Mouse (Mus musculus): Measurements from ENCODE around the gene Izumo4. TPM values are rescaled to one million over a fixed set of nuclear protein-coding genes. Genes with fewer than 3 reads are reported as not detected.
A peak's percentile ranks its signal among the peaks of the same experiment; 100 is the strongest.

Gene Izumo4
- total and polyA plus RNA-seq, 3 experiments, result 2.7 to 9.6 (median 5.9) TPM

DNA sequence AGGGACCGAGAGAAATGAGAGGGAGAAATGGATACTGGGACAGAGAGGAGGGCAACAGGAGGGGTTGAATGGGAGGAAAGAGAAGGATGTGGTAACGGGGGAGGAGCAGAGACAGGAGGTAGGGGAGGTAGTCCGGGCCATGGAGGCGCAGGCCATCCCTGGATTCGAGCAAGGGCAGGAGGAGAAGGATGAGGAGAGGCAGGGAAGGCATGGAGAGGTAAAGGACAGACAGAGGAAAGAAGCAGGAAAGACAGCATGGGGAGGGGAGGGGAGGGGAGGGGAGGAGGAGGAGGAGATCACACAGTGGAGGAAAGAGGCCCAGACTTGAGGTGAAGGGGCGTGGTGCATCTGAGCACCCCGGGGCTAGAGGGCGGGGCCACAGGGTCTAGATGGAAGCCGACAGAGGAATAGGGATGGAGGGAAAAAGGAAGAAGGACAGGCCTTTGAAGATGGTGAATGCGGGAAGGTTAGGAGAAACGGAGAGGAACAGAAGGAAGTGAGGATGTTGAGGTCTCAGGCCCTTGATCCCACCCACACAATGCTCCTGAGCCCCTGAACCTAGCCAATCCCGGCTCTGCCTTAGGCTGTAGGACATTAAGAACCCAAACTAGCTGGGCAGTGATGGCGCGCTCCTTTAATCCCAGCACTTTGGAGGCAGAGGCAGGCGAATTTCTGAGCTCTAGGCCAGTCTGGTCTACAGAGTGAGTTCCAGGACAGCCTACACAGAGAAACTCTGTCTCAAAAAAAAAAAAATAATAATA lies 44.9 kb upstream of the Izumo4 start, which contains the start of gene Btbd2:
Btbd2 (minus strand) TSS at position 209 of the 761 bp plus-strand sequence.
- Histone ChIP-seq H3K9ac (ENCODE audit: insufficient read depth, low read depth) (peak within 1 kb of the TSS; percentile 94), H3K36me3 (replicated peaks in 1 of 2; ENCODE audit: control insufficient read depth in 1 of 2, insufficient read depth in 1 of 2, low read length in 1 of 2) (peaks cover 0 to 10% of the 10 kb centered on the region in 2 experiments), H3K27me3 (replicated peaks) (no peaks in the 10 kb centered on the region), H3K9me3 (replicated peaks; ENCODE audit: low read length) (no peaks in the 10 kb centered on the region), H3K27ac (ENCODE audit: insufficient read depth, low read depth) (peak within 1 kb of the TSS; percentile 40), H3K4me3 (replicated peaks in 1 of 3; ENCODE audit: low read depth in 2 of 3, low read length in 2 of 3, poor library complexity in 1 of 3) (peak within 1 kb of the TSS; percentile 77 to 86 (median 78)), H3K79me2 (replicated peaks; ENCODE audit: control insufficient read depth, extremely low read depth, insufficient read depth, poor library complexity, severe bottlenecking) (no peaks in the 10 kb centered on the region), H3K4me1 (ENCODE audit: control insufficient read depth in 1 of 2, insufficient read depth in 2 of 2) (peaks cover 17 to 49% of the 10 kb centered on the region in 2 experiments), H3K4me2 (ENCODE audit: insufficient read depth, low read depth, poor library complexity, severe bottlenecking) (peak within 1 kb of the TSS; percentile 82)
- no peak for DNase-seq (ENCODE audit: extremely low read depth)
- dilution Hi-C loops (cut with MboI; ENCODE audit: extremely low pct_ligation_motif_present, extremely low pct_unique_long_range_greater_than_20kb, low sequenced_read_pairs), result no loop called here
- TF ChIP-seq IRF4 (IDR thresholded peaks at IDR 0.05; ENCODE audit: low read depth, low read length) (no peak), KAT2A (IDR thresholded peaks at IDR 0.05; ENCODE audit: insufficient replicate concordance, low read length) (no peak), POLR2A (IDR thresholded peaks at IDR 0.05; ENCODE audit: low read depth, low read length) (no peak), ELF1 (IDR thresholded peaks at IDR 0.05; ENCODE audit: low read depth, low read length) (0 out of 2 replicates have a peak, but pooled peaks have one; percentile 1)
- in situ Hi-C loops (cut with MboI; ENCODE audit: low pct_ligation_motif_present, low pct_unique_long_range_greater_than_20kb, low sequenced_read_pairs), result no loop called here

- in situ Hi-C loops (cut with MboI; ENCODE audit: low pct_ligation_motif_present, low pct_unique_long_range_greater_than_20kb, low sequenced_read_pairs) (no loop called here), dilution Hi-C loops (cut with MboI; ENCODE audit: extremely low pct_ligation_motif_present, extremely low pct_unique_long_range_greater_than_20kb, low sequenced_read_pairs) (no loop called here)
- TF ChIP-seq MAZ (IDR thresholded peaks at IDR 0.05; ENCODE audit: low read depth, low read length) (no peak), IRF4 (IDR thresholded peaks at IDR 0.05; ENCODE audit: low read depth, low read length) (peak; percentile 24; the same call in 1 of the 2 replicates), ELF1 (IDR thresholded peaks at IDR 0.05; ENCODE audit: low read depth, low read length) (no peak), MEF2A (IDR thresholded peaks at IDR 0.05; ENCODE audit: borderline replicate concordance, low read depth, low read length) (0 out of 2 replicates have a peak, but pooled peaks have one; percentile 19), UBTF (IDR thresholded peaks at IDR 0.05; ENCODE audit: low read depth, low read length) (no peak), USF2 (conservative IDR thresholded peaks at IDR 0.05; ENCODE audit: low read depth, low read length) (no peak), NRF1 (IDR thresholded peaks at IDR 0.05; ENCODE audit: low read depth, low read length) (peak; percentile 78), CTCF (conservative IDR thresholded peaks at IDR 0.05 in 1 of 2, IDR thresholded peaks at IDR 0.05 in 1 of 2; ENCODE audit: low read depth in 2 of 2, low read length in 2 of 2) (no peak), MAFK (IDR thresholded peaks at IDR 0.05; ENCODE audit: insufficient replicate concordance, low read length) (no peak), ZKSCAN1 (IDR thresholded peaks at IDR 0.05; ENCODE audit: borderline replicate concordance, low read depth, low read length) (no peak), MAX (IDR thresholded peaks at IDR 0.05; ENCODE audit: low read length) (0 out of 2 replicates have a peak, but pooled peaks have one; percentile 65), ZMIZ1 (IDR thresholded peaks at IDR 0.05; ENCODE audit: low read depth, low read length) (no peak), BHLHE40 (IDR thresholded peaks at IDR 0.05; ENCODE audit: low read depth, low read length) (peak; percentile 29; the same call in 1 of the 2 replicates), SMC3 (IDR thresholded peaks at IDR 0.05; ENCODE audit: low read depth, low read length) (no peak), ZC3H11A (IDR thresholded peaks at IDR 0.05; ENCODE audit: low read depth, low read length) (no peak), POLR2AphosphoS2 (IDR thresholded peaks at IDR 0.05; ENCODE audit: low read depth, low read length) (no peak), RAD21 (IDR thresholded peaks at IDR 0.05; ENCODE audit: low read depth, low read length) (no peak), SIN3A (IDR thresholded peaks at IDR 0.05; ENCODE audit: low read length) (no peak), TCF12 (IDR thresholded peaks at IDR 0.05; ENCODE audit: low read depth, low read length) (no peak), JUND (conservative IDR thresholded peaks at IDR 0.05; ENCODE audit: low read depth, low read length) (peak; percentile 49), PAX5 (IDR thresholded peaks at IDR 0.05; ENCODE audit: low read length) (no peak), ZNF384 (IDR thresholded peaks at IDR 0.05; ENCODE audit: low read depth, low read length) (no peak), KAT2A (IDR thresholded peaks at IDR 0.05; ENCODE audit: insufficient replicate concordance, low read length) (no peak), NELFE (IDR thresholded peaks at IDR 0.05; ENCODE audit: low read depth, low read length) (no peak), JUN (IDR thresholded peaks at IDR 0.05; ENCODE audit: insufficient read depth, low read depth, low read length) (peak; percentile 49), RCOR1 (conservative IDR thresholded peaks at IDR 0.05; ENCODE audit: low read depth, low read length) (no peak), MYC (IDR thresholded peaks at IDR 0.05; ENCODE audit: low read depth, low read length) (no peak; the same call in 1 of the 2 replicates), EP300 (IDR thresholded peaks at IDR 0.05; ENCODE audit: low read length) (0 out of 2 replicates have a peak, but pooled peaks have one; percentile 13), MXI1 (IDR thresholded peaks at IDR 0.05; ENCODE audit: low read depth, low read length) (no peak)
- H3K4me3 ChIP-seq (replicated peaks in 1 of 3; ENCODE audit: low read depth in 2 of 3, low read length in 2 of 3, poor library complexity in 1 of 3), result no peak overlapping the region
- no peaks in the 10 kb centered on the region for H3K27me3 ChIP-seq (replicated peaks)
- no peaks in the 10 kb centered on the region for H3K79me2 ChIP-seq (replicated peaks; ENCODE audit: control insufficient read depth, extremely low read depth, insufficient read depth, poor library complexity, severe bottlenecking)
- peaks cover 0 to 3% of the 10 kb centered on the region in 2 experiments for H3K36me3 ChIP-seq (replicated peaks in 1 of 2; ENCODE audit: control insufficient read depth in 1 of 2, insufficient read depth in 1 of 2, low read length in 1 of 2)
- H3K4me2 ChIP-seq (ENCODE audit: insufficient read depth, low read depth, poor library complexity, severe bottlenecking), result peak overlapping the region; percentile 96
- peak overlapping the region; percentile 71; the same call in 1 of the 2 replicates for H3K9ac ChIP-seq (ENCODE audit: insufficient read depth, low read depth)
- H3K27ac ChIP-seq (ENCODE audit: insufficient read depth, low read depth), result peak overlapping the region; percentile 71
- no peaks in the 10 kb centered on the region for H3K9me3 ChIP-seq (replicated peaks; ENCODE audit: low read length)
- DNase-seq (ENCODE audit: extremely low read depth), result no peak
- H3K4me1 ChIP-seq (ENCODE audit: control insufficient read depth in 1 of 2, insufficient read depth in 2 of 2), result peaks cover 20 to 62% of the 10 kb centered on the region in 2 experiments
Measured at GRCm38 (mm10) chr10:80658194-80658840, 43.7 kb upstream of the Izumo4 start.

All from CH12.LX (cell line).